Mouse (Mus musculus): Measurements from ENCODE around the gene Cxcl1. TPM values are rescaled to one million over a fixed set of nuclear protein-coding genes. Genes with fewer than 3 reads are reported as not detected.
"Not testable (repeated sequence)": the region's sequence is repeated elsewhere in the genome, so short reads cannot be mapped to it uniquely, and the experiment has no call there.

The Cxcl1 gene
- under 1 TPM in 1 of 2 experiments, not detected in 1; 0.37 TPM for total RNA-seq (2021)
- long read RNA-seq, experiment 1, result 0 reads
- long read RNA-seq, experiment 2, result 0 reads

GRCm38 (mm10) chr5:90890519-90891463 is at the start of gene Cxcl1:
Gene Cxcl1 (plus strand): TSS chr5:90891241.
- peak; percentile 19 for TF ChIP-seq CTCF (IDR thresholded peaks at IDR 0.05)
- H3K4me3 ChIP-seq, result peak within 1 kb of the TSS; percentile 36
- intact Hi-C loops (cut with DNase I), result no loop called here
- peak; percentile 9 to 15 for DNase-seq (ENCODE audit: extremely low spot score in 1 of 2, low spot score in 2 of 2)
- H3K27ac ChIP-seq, result no peak within 1 kb of the TSS

GRCm38 (mm10) chr5:90843891-90844290 is 47.1 kb upstream of the Cxcl1 start:
- no peak for TF ChIP-seq CTCF (IDR thresholded peaks at IDR 0.05)
- DNase-seq (ENCODE audit: extremely low spot score in 1 of 2, low spot score in 2 of 2), result no peak
- intact Hi-C loops (cut with DNase I), result no loop called here

GRCm38 (mm10) chr5:90850096-90850495 is 40.9 kb upstream of the Cxcl1 start:
- H3K27ac ChIP-seq; intact Hi-C loops (cut with DNase I); DNase-seq (ENCODE audit: extremely low spot score in 1 of 2, low spot score in 2 of 2); H3K4me3 ChIP-seq: not testable (repeated sequence)

More at GRCm38 (mm10) chr5:90843891-90844290, 47.1 kb upstream of the Cxcl1 start:
- Histone ChIP-seq H3K4me3 (no peak overlapping the region), H3K27ac (no peak overlapping the region)

GRCm38 (mm10) chr5:90851391-90851790 is 39.6 kb upstream of the Cxcl1 start:
- H3K27ac ChIP-seq; intact Hi-C loops (cut with DNase I); H3K4me3 ChIP-seq; DNase-seq (ENCODE audit: extremely low spot score in 1 of 2, low spot score in 2 of 2): not testable (repeated sequence)

- no peak for TF ChIP-seq CTCF (IDR thresholded peaks at IDR 0.05)
- Histone ChIP-seq H3K27ac (no peak overlapping the region), H3K4me3 (no peak overlapping the region)
- intact Hi-C loops (cut with DNase I), result no loop called here
- DNase-seq (ENCODE audit: extremely low spot score in 1 of 2, low spot score in 2 of 2), result no peak
Observed at GRCm38 (mm10) chr5:90853206-90853605, 37.8 kb upstream of the Cxcl1 start.

- intact Hi-C loops (cut with DNase I), result no loop called here
Observed at GRCm38 (mm10) chr5:90855308-90856230, 35.5 kb upstream of the Cxcl1 start.

GRCm38 (mm10) chr5:90857463-90857862 is 33.6 kb upstream of the Cxcl1 start:
- intact Hi-C loops (cut with DNase I), result no loop called here
- DNase-seq (ENCODE audit: extremely low spot score in 1 of 2, low spot score in 2 of 2), result no peak
- TF ChIP-seq CTCF (IDR thresholded peaks at IDR 0.05), result no peak
- Histone ChIP-seq H3K4me3 (no peak overlapping the region), H3K27ac (no peak overlapping the region)

More at GRCm38 (mm10) chr5:90855308-90856230, 35.5 kb upstream of the Cxcl1 start:
- no peak for TF ChIP-seq CTCF (IDR thresholded peaks at IDR 0.05)
- Histone ChIP-seq H3K27ac (no peak overlapping the region), H3K4me3 (no peak overlapping the region)
- no peak for DNase-seq (ENCODE audit: extremely low spot score in 1 of 2, low spot score in 2 of 2)

GRCm38 (mm10) chr5:90858429-90858828 is 32.6 kb upstream of the Cxcl1 start:
- no peak overlapping the region for H3K4me3 ChIP-seq
- no peak for TF ChIP-seq CTCF (IDR thresholded peaks at IDR 0.05)
- DNase-seq (ENCODE audit: extremely low spot score in 1 of 2, low spot score in 2 of 2), result no peak
- intact Hi-C loops (cut with DNase I), result no loop called here
- no peak overlapping the region for H3K27ac ChIP-seq

GRCm38 (mm10) chr5:90859031-90859430 is 32.0 kb upstream of the Cxcl1 start:
- no peak for DNase-seq (ENCODE audit: extremely low spot score in 1 of 2, low spot score in 2 of 2)
- H3K27ac ChIP-seq, result no peak overlapping the region
- no peak for TF ChIP-seq CTCF (IDR thresholded peaks at IDR 0.05)
- no peak overlapping the region for H3K4me3 ChIP-seq
- intact Hi-C loops (cut with DNase I), result no loop called here

- DNase-seq (ENCODE audit: extremely low spot score in 1 of 2, low spot score in 2 of 2), result no peak
- no peak overlapping the region for H3K4me3 ChIP-seq
- no peak overlapping the region for H3K27ac ChIP-seq
- TF ChIP-seq CTCF (IDR thresholded peaks at IDR 0.05), result no peak
- intact Hi-C loops (cut with DNase I), result no loop called here
Observed at GRCm38 (mm10) chr5:90861876-90862375, 29.1 kb upstream of the Cxcl1 start.

GRCm38 (mm10) chr5:90866770-90867169 is 24.3 kb upstream of the Cxcl1 start:
- no peak for DNase-seq (ENCODE audit: extremely low spot score in 1 of 2, low spot score in 2 of 2)
- no peak overlapping the region for H3K4me3 ChIP-seq
- intact Hi-C loops (cut with DNase I), result no loop called here
- H3K27ac ChIP-seq, result no peak overlapping the region
- peak; percentile 29 for TF ChIP-seq CTCF (IDR thresholded peaks at IDR 0.05)
